Mouse (Mus musculus) brain, adult 10 weeks (tissue): ENCODE data around the gene Aaed1. TPM values are rescaled to one million over a fixed set of nuclear protein-coding genes. Genes with fewer than 3 reads are reported as not detected.

Source experiments
- polyA plus RNA-seq: library from polyadenylated mRNA; stranded (reverse); fragments of 350-450 nt; fragmentation: Illumina TruSeq; extraction: RNeasy Lipid Tissue Mini Kit (QIAGEN cat#74804); gene quantifications from one replicate; pipeline ENCODE4 v1.2.3, GENCODE M21; 2015; ENCODE audit warnings: low read depth, low replicate concordance

Aaed1 gene
- polyA plus RNA-seq: 19.2 TPM

DNA sequence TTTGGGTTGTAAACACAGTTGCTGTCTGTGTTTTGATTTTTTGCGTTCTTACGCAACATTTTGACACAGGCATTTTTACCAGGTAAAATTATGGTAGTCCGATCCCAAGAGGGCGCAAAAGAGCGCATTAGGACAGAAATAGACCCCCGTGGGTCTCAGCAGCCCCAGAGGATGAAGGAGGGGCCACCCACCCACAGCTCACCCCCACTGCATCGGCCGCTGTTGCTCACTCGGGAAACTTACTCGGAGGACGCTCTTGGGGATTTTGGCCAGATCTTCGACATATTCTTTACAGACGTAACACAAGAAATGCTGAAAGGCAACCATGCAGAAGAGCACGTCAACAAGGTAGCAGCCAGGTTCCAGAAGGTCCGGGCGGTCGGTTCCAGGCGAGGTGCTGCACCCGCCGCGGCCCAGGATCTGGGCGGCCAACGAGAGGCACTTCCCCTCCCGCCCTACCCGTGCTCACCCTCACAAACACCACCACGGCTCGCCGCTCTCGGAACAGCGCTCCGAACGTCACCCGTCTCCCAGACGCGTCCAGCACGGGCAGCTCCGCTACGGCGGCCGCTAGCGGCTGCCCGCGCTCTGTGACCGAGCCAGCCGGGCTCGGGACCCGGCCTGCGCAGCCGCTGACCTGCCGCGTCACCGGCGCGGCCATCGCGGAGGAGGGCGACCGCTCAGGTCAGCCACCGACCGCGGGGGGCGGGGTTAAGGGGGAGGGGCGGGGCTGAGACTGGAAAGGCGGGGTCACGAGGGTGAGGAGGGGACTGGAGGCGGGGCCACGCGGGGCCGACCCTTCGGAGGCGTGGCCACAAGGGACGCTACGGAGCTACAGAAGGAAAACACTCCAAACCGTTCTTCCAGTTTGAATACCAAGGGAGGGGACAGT is at the start of gene Aaed1:
Aaed1 (minus strand) TSS at position 687 of the 892 bp plus-strand sequence.

GRCm38 (mm10) chr13:64274879-64275753 is 37.4 kb downstream of the Aaed1 start, which contains the start of gene Cdc14b:
Gene Cdc14b (minus strand): TSS chr13:64275290.

Other genes with a start within 250 kb of the Aaed1 start
- not detected for gene Hsd17b3, start 223.5 kb downstream of the Aaed1 start, polyA plus RNA-seq
- gene Slc35d2, start 183.3 kb downstream of the Aaed1 start, polyA plus RNA-seq: 1.1 TPM
- 29.7 TPM for gene Zfp367, start 159.5 kb downstream of the Aaed1 start, polyA plus RNA-seq
- 193 TPM for gene Habp4, start 150.9 kb downstream of the Aaed1 start, polyA plus RNA-seq
- gene Cdc14b, start 37.4 kb downstream of the Aaed1 start, polyA plus RNA-seq: 6.6 TPM
- gene Ctsl, start 58.2 kb upstream of the Aaed1 start, polyA plus RNA-seq: 156 TPM
- gene Cdk20, start 119.6 kb upstream of the Aaed1 start, polyA plus RNA-seq: 10.1 TPM
- gene Fam240b, start 185.1 kb upstream of the Aaed1 start, polyA plus RNA-seq: not detected